Mouse (Mus musculus): Measurements from ENCODE around the gene Vamp8. TPM values are rescaled to one million over a fixed set of nuclear protein-coding genes. Genes with fewer than 3 reads are reported as not detected.

Vamp8 gene
- polyA plus RNA-seq, 1 experiment from 2014 or later = 217 TPM

- no peak overlapping the region for H3K4me3 ChIP-seq (ENCODE audit: low read length)
- no peaks in the 10 kb centered on the region for H3K9me3 ChIP-seq (ENCODE audit: control insufficient read depth, low read length)
- H3K9ac ChIP-seq (ENCODE audit: low read length) = peak overlapping the region; percentile 13; the same call in 1 of the 2 replicates
- H3K4me2 ChIP-seq (ENCODE audit: low read depth, low read length) = peak overlapping the region; percentile 75; the same call in 1 of the 2 replicates
- H3K4me1 ChIP-seq (replicated peaks; ENCODE audit: control insufficient read depth, insufficient read depth, low read length) = peaks cover 33% of the 10 kb centered on the region
- H3K27me3 ChIP-seq (ENCODE audit: control insufficient read depth, insufficient read depth, low read depth, low read length) = no peaks in the 10 kb centered on the region
- no peak overlapping the region for H3K27ac ChIP-seq (ENCODE audit: low read length)
- WGBS = 62% methylated on average over 11 of the region's 11 CpGs
- no peak for ATAC-seq (ENCODE audit: low read depth)
- peaks cover 9% of the 10 kb centered on the region; the same call in 1 of the 2 replicates for H3K36me3 ChIP-seq (ENCODE audit: control insufficient read depth, insufficient read depth, low read length)
These were observed 30.5 kb downstream of the Vamp8 start for GRCm38 (mm10) chr6:72359891-72360598.

DNA sequence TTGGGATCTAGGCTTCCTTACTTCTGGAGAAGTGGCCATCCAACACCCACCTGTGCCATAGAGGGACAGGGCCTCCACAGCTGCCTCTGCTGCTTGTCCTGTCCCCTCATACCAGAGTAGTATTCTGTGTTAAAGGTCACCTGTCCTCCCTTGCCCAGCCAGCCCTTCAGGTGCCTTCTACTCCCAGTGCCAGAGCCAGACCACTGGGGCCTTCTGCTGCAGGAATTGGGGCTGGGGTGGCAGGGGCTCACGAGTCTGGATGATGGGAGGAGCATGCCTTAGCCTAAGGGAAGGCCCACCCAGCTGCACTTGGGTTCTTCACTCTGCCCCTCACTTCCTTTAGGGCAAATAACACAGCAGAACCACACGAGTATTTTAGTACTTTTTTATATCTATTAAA, 31.2 kb downstream of the Vamp8 start:
- no peak overlapping the region for H3K4me3 ChIP-seq (ENCODE audit: low read length)
- ATAC-seq (ENCODE audit: low read depth) = no peak
- peaks cover 39% of the 10 kb centered on the region for H3K4me1 ChIP-seq (replicated peaks; ENCODE audit: control insufficient read depth, insufficient read depth, low read length)
- no peaks in the 10 kb centered on the region for H3K27me3 ChIP-seq (ENCODE audit: control insufficient read depth, insufficient read depth, low read depth, low read length)
- 67% methylated on average over 2 of the region's 2 CpGs for WGBS
- no peaks in the 10 kb centered on the region for H3K9me3 ChIP-seq (ENCODE audit: control insufficient read depth, low read length)
- H3K9ac ChIP-seq (ENCODE audit: low read length) = no peak overlapping the region
- H3K36me3 ChIP-seq (ENCODE audit: control insufficient read depth, insufficient read depth, low read length) = peaks cover 9% of the 10 kb centered on the region; the same call in 1 of the 2 replicates
- no peak overlapping the region for H3K27ac ChIP-seq (ENCODE audit: low read length)
- no peak overlapping the region for H3K4me2 ChIP-seq (ENCODE audit: low read depth, low read length)

DNA sequence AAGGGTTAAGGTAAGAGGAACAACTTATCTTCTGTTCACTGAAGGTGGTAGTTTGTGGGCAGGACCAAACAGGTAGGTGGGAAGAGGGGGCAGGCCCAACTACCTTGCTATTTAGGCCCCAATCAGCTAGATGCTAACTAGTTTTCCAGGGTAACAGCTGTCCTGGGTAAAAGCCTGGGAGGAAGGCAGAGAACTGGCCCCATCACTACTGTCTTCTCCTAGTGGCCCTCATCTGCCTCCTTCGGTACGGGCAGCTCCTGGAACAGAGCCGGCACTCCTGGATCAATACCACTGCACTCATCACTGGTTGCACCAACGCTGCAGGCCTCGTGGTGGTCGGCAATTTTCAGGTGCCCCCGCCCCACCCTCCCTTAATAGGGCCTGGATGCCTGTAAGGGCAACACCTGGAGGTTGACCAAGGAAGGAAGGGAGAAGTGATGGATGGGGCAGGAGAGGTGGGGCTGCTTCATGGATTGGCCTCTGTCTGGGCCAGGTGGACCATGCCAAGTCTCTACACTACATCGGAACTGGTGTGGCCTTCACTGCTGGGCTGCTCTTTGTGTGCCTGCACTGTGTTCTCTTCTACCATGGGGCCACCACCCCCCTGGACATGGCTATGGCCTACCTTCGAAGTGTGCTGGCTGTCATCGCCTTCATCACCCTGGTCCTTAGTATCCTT, 32.3 kb downstream of the Vamp8 start:
- Histone ChIP-seq H3K4me1 (replicated peaks; ENCODE audit: control insufficient read depth, insufficient read depth, low read length) (peaks cover 44% of the 10 kb centered on the region), H3K36me3 (ENCODE audit: control insufficient read depth, insufficient read depth, low read length) (peaks cover 9% of the 10 kb centered on the region; the same call in 1 of the 2 replicates)

DNA sequence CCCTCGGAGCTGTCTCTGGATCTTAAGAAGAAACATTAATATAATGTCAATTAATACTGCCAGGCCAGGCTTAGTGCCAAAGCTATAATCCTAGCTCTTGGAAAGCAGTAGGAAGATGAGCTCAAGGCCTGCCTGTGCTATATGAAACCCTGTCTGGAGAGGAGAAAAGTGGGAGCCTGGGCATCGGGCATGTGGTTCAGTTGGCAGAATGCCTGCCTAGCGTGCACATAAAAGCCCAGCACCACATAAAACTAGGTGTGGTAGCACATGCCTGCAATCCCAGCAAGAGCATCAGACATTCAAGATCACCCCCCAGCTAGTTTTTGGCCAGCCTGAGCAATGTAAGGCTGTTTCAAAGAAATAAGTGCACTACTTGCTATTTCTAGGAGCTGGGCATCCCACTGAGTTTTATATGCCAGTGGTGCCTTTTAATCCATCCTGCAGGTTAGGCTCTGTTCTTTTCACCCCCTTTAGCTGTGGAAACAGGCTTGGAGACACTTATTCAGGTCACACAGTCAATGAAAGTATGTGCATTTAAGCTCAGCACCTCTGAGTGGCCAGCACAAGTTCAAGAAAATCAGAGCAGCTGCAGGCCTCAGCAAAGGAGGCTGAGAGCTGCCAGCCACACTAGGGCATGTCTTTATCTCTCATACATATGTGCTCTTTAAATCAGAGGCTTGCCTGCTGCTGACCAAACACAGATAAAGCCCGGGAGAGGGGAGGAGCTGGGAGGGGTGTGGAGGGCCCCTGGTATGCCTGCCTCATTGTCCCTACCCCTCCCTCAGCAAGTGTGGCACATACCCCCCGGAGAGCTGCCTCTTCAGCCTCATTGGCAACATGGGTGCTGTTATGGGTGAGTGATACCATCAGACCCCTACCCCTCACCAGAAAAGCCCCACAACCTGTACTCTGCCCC, 33.1 kb downstream of the Vamp8 start:
- no peaks in the 10 kb centered on the region for H3K9me3 ChIP-seq (ENCODE audit: control insufficient read depth, low read length)
- H3K27ac ChIP-seq (ENCODE audit: low read length) = no peak overlapping the region
- H3K36me3 ChIP-seq (ENCODE audit: control insufficient read depth, insufficient read depth, low read length) = peaks cover 9% of the 10 kb centered on the region; the same call in 1 of the 2 replicates
- 56% methylated on average over 5 of the region's 5 CpGs for WGBS
- H3K9ac ChIP-seq (ENCODE audit: low read length) = 0 out of 2 replicates have a peak overlapping the region, but pooled peaks have one; percentile 7
- ATAC-seq (ENCODE audit: low read depth) = no peak
- peaks cover 42% of the 10 kb centered on the region for H3K4me1 ChIP-seq (replicated peaks; ENCODE audit: control insufficient read depth, insufficient read depth, low read length)
- H3K4me3 ChIP-seq (ENCODE audit: low read length) = no peak overlapping the region
- no peak overlapping the region for H3K4me2 ChIP-seq (ENCODE audit: low read depth, low read length)
- no peaks in the 10 kb centered on the region for H3K27me3 ChIP-seq (ENCODE audit: control insufficient read depth, insufficient read depth, low read depth, low read length)

More for the DNA sequence above, 32.3 kb downstream of the Vamp8 start:
- Histone ChIP-seq H3K27me3 (ENCODE audit: control insufficient read depth, insufficient read depth, low read depth, low read length) (no peaks in the 10 kb centered on the region), H3K27ac (ENCODE audit: low read length) (no peak overlapping the region), H3K4me3 (ENCODE audit: low read length) (no peak overlapping the region), H3K9me3 (ENCODE audit: control insufficient read depth, low read length) (no peaks in the 10 kb centered on the region), H3K4me2 (ENCODE audit: low read depth, low read length) (no peak overlapping the region), H3K9ac (ENCODE audit: low read length) (no peak overlapping the region; the same call in 1 of the 2 replicates)
- no peak for ATAC-seq (ENCODE audit: low read depth)
- WGBS = 89% methylated on average over 10 of the region's 10 CpGs

GRCm38 (mm10) chr6:72356001-72356532, 34.4 kb downstream of the Vamp8 start:
- H3K4me3 ChIP-seq (ENCODE audit: low read length) = peak overlapping the region; percentile 62
- H3K27ac ChIP-seq (ENCODE audit: low read length) = 0 out of 2 replicates have a peak overlapping the region, but pooled peaks have one; percentile 18
- 0 out of 2 replicates have a peak, but pooled peaks have one; percentile 0 for ATAC-seq (ENCODE audit: low read depth)
- H3K9ac ChIP-seq (ENCODE audit: low read length) = peak overlapping the region; percentile 74
- H3K27me3 ChIP-seq (ENCODE audit: control insufficient read depth, insufficient read depth, low read depth, low read length) = no peaks in the 10 kb centered on the region
- H3K4me2 ChIP-seq (ENCODE audit: low read depth, low read length) = peak overlapping the region; percentile 93
- H3K36me3 ChIP-seq (ENCODE audit: control insufficient read depth, insufficient read depth, low read length) = peaks cover 9% of the 10 kb centered on the region; the same call in 1 of the 2 replicates
- 40% methylated on average over 8 of the region's 8 CpGs for WGBS
- no peaks in the 10 kb centered on the region for H3K9me3 ChIP-seq (ENCODE audit: control insufficient read depth, low read length)
- peaks cover 38% of the 10 kb centered on the region for H3K4me1 ChIP-seq (replicated peaks; ENCODE audit: control insufficient read depth, insufficient read depth, low read length)

- peak; percentile 91 for ATAC-seq (ENCODE audit: low read depth)
- H3K9ac ChIP-seq (ENCODE audit: low read length) = peak within 1 kb of the TSS; percentile 74
- H3K36me3 ChIP-seq (ENCODE audit: control insufficient read depth, insufficient read depth, low read length) = peaks cover 9% of the 10 kb centered on the region; the same call in 1 of the 2 replicates
- H3K4me1 ChIP-seq (replicated peaks; ENCODE audit: control insufficient read depth, insufficient read depth, low read length) = peaks cover 31% of the 10 kb centered on the region
- peak within 1 kb of the TSS; percentile 62 for H3K4me3 ChIP-seq (ENCODE audit: low read length)
- H3K27ac ChIP-seq (ENCODE audit: low read length) = peak within 1 kb of the TSS; percentile 88; the same call in 1 of the 2 replicates
- H3K4me2 ChIP-seq (ENCODE audit: low read depth, low read length) = peak within 1 kb of the TSS; percentile 93
- WGBS = under 1% methylated on average over 67 of the region's 71 CpGs
- no peaks in the 10 kb centered on the region for H3K27me3 ChIP-seq (ENCODE audit: control insufficient read depth, insufficient read depth, low read depth, low read length)
- H3K9me3 ChIP-seq (ENCODE audit: control insufficient read depth, low read length) = no peaks in the 10 kb centered on the region
These were observed 35.2 kb downstream of the Vamp8 start, which contains the start of gene Tmem150a for GRCm38 (mm10) chr6:72355066-72355911. Gene Tmem150a (plus strand): TSS chr6:72355447.

GRCm38 (mm10) chr6:72354025-72354424, 36.5 kb downstream of the Vamp8 start:
- no peak overlapping the region for H3K9ac ChIP-seq (ENCODE audit: low read length)
- H3K4me1 ChIP-seq (replicated peaks; ENCODE audit: control insufficient read depth, insufficient read depth, low read length) = peaks cover 30% of the 10 kb centered on the region
- no peak for ATAC-seq (ENCODE audit: low read depth)
- H3K27me3 ChIP-seq (ENCODE audit: control insufficient read depth, insufficient read depth, low read depth, low read length) = no peaks in the 10 kb centered on the region
- no peak overlapping the region for H3K4me2 ChIP-seq (ENCODE audit: low read depth, low read length)
- peak overlapping the region; percentile 88 for H3K27ac ChIP-seq (ENCODE audit: low read length)
- no peaks in the 10 kb centered on the region for H3K9me3 ChIP-seq (ENCODE audit: control insufficient read depth, low read length)
- no peak overlapping the region for H3K4me3 ChIP-seq (ENCODE audit: low read length)
- 71% methylated on average over 1 of the region's 1 CpGs for WGBS
- peaks cover 8% of the 10 kb centered on the region for H3K36me3 ChIP-seq (ENCODE audit: control insufficient read depth, insufficient read depth, low read length)
